Mouse (Mus musculus): ENCODE data around the gene Dpy19l1.

- no peak for TF ChIP-seq TAL1 (IDR thresholded peaks at IDR 0.05; ENCODE audit: low read length)
- no peak for TF ChIP-seq GATA1 (IDR thresholded peaks at IDR 0.05; ENCODE audit: low read length)
Measured at GRCm38 (mm10) chr9:24429721-24430120, 73.2 kb downstream of the Dpy19l1 start.
